Comparison of ENCODE assay signal across 8 mouse cellular contexts in the genomic region with DNA sequence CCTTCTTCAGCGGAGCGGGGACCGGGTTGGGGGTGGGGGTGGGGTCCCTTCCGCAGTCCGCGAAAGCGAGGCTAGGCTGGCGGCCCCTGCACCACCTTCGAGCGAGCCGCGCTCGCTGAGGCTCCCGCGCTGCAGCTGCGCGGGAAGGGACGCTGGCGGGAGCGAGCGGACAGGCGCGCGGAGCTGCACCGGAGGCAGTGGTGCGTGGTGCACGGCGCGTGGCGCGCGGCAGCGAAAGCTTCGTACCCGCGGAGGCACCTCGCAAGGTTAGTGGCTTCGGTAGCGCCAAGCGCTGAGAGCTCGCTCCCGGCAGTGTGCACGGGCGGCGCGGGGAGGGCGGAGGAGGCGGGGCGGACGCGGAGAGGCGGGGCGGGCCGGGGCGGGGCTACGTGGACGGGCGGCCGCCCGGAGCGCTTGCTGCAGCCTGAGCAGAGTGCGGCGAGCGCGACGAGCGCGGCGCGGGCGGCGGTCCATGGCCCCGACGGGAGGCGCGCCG. TPM values are rescaled to one million over a fixed set of nuclear protein-coding genes. Genes with fewer than 3 reads are reported as not detected.
DNase-seq lines count a peak whose midpoint lies in the region; ATAC-seq and TF ChIP-seq lines count a peak whose summit lies in the region.

Gene Arhgap20 (plus strand): TSS at position 417 of the 496 bp plus-strand sequence.

- no peak for TF ChIP-seq EP300 in lung, postnatal 0 days (IDR thresholded peaks at IDR 0.05)

- H3K27ac ChIP-seq in hindbrain, embryonic 14.5 days = peak within 1 kb of the TSS; percentile 81
- H3K27ac ChIP-seq in lung, postnatal 0 days (ENCODE audit: low read length) = peak within 1 kb of the TSS; percentile 47

- peak within 1 kb of the TSS; percentile 82 for H3K4me2 ChIP-seq in hindbrain, embryonic 14.5 days (replicated peaks)
- H3K4me2 ChIP-seq in lung, postnatal 0 days (replicated peaks; ENCODE audit: low read depth, low read length) = peak within 1 kb of the TSS; percentile 92

- no peaks in the 10 kb centered on the region for H3K9me3 ChIP-seq in hindbrain, embryonic 14.5 days (ENCODE audit: control insufficient read depth, low read length)
- no peaks in the 10 kb centered on the region for H3K9me3 ChIP-seq in lung, postnatal 0 days (ENCODE audit: low read length)

- DNase-seq in R1 (ENCODE audit: low read depth, low spot score) = peak; percentile 70
- peak; percentile 92 to 95 for DNase-seq in cerebellum, postnatal 25 days
- DNase-seq in frontal cortex, postnatal 36 days (ENCODE audit: low spot score in 2 of 2) = peak; percentile 89 to 93
- DNase-seq in hindbrain, embryonic 14.5 days (ENCODE audit: low spot score) = peak; percentile 89
- DNase-seq in layer of hippocampus, postnatal 25 days (ENCODE audit: extremely low spot score in 1 of 2, low spot score in 1 of 2) = peak; percentile 78 to 84
- peak; percentile 73 for DNase-seq in lung, postnatal 0 days (ENCODE audit: low spot score)
- DNase-seq in retina, adult 2 months (ENCODE audit: low read depth, low spot score) = peak; percentile 37
- peak; percentile 65 to 77 for DNase-seq in thymus, postnatal 10 days (ENCODE audit: low spot score in 2 of 2)

- 1% methylated on average over 55 of the region's 77 CpGs for WGBS in hindbrain, embryonic 14.5 days
- WGBS in lung, postnatal 0 days = 0% methylated on average over 45 of the region's 77 CpGs

- H3K9ac ChIP-seq in hindbrain, embryonic 14.5 days = peak within 1 kb of the TSS; percentile 90
- H3K9ac ChIP-seq in lung, postnatal 0 days (replicated peaks; ENCODE audit: low read depth) = peak within 1 kb of the TSS; percentile 32; the same call in 1 of the 2 replicates

- H3K36me3 ChIP-seq in hindbrain, embryonic 14.5 days (replicated peaks; ENCODE audit: control insufficient read depth, insufficient read depth) = no peaks in the 10 kb centered on the region
- no peaks in the 10 kb centered on the region for H3K36me3 ChIP-seq in lung, postnatal 0 days (ENCODE audit: insufficient read depth, low read length)

- H3K4me3 ChIP-seq in hindbrain, embryonic 14.5 days (replicated peaks; ENCODE audit: low read length) = peak within 1 kb of the TSS; percentile 66
- H3K4me3 ChIP-seq in lung, postnatal 0 days (ENCODE audit: low read depth, low read length) = peak within 1 kb of the TSS; percentile 67

- peak; percentile 94 for ATAC-seq in hindbrain, embryonic 14.5 days (ENCODE audit: low FRiP score)
- ATAC-seq in lung, postnatal 0 days = peak; percentile 94

- peaks cover 15% of the 10 kb centered on the region; the same call in 1 of the 2 replicates for H3K27me3 ChIP-seq in hindbrain, embryonic 14.5 days (ENCODE audit: control insufficient read depth, insufficient read depth, low read length)
- peaks cover 10% of the 10 kb centered on the region; the same call in 1 of the 2 replicates for H3K27me3 ChIP-seq in lung, postnatal 0 days (replicated peaks; ENCODE audit: insufficient read depth, low read length)

- no peak for TF ChIP-seq CTCF in lung, postnatal 0 days (IDR thresholded peaks at IDR 0.05)

- H3K4me1 ChIP-seq in hindbrain, embryonic 14.5 days (replicated peaks; ENCODE audit: control insufficient read depth, insufficient read depth, low read length) = peaks cover 14% of the 10 kb centered on the region
- H3K4me1 ChIP-seq in lung, postnatal 0 days (ENCODE audit: insufficient read depth, low read depth, low read length) = peaks cover 3% of the 10 kb centered on the region; the same call in 1 of the 2 replicates

RNA-seq across cellular contexts. Expression of gene Arhgap20, which starts in this region (rescaled TPM):
- 28.2 and 29.7 TPM in 2 replicates for polyA plus RNA-seq in hindbrain, embryonic 14.5 days (2014; fragmentation: Nextera tagmentation; extraction: Ambion mirVana)
- total RNA-seq in layer of hippocampus, postnatal 25 days (2021) = 10 to 100 TPM; 59.5 to 60.5 TPM
- 7.5 and 9.3 TPM in 2 replicates for polyA plus RNA-seq in lung, postnatal 0 days (2015; fragmentation: Nextera tagmentation; extraction: Ambion mirVana)

Comparison
In these comparisons a context has a peak if more than half of its experiments do, and no peak if none do; other contexts are left out.
1. Peak in every context shown above with its lines: DNase-seq, ATAC-seq, H3K4me3 ChIP-seq and H3K27ac ChIP-seq.
2. DNase-seq: peak in every context shown above with its lines; median percentile 94 in cerebellum, postnatal 25 days; 91 in frontal cortex, postnatal 36 days; 89 in hindbrain, embryonic 14.5 days; 81 in layer of hippocampus, postnatal 25 days; 73 in lung, postnatal 0 days; 71 in thymus, postnatal 10 days; 70 in R1; 37 in retina, adult 2 months.